Mouse (Mus musculus): ENCODE results near the gene Fcer1g. TPM values are rescaled to one million over a fixed set of nuclear protein-coding genes. Genes with fewer than 3 reads are reported as not detected.
A peak's percentile ranks its signal among the peaks of the same experiment; 100 is the strongest.

Fcer1g gene
- polyA plus RNA-seq, 1 experiment from 2014 or later = 12.7 TPM

- H3K4me1 ChIP-seq = peaks cover 9% of the 10 kb centered on the region; the same call in 1 of the 2 replicates
- no peak within 1 kb of the TSS for H3K4me3 ChIP-seq
- no peak for DNase-seq (ENCODE audit: low spot score)
- H3K9me3 ChIP-seq (replicated peaks) = no peaks in the 10 kb centered on the region
- peaks cover 12% of the 10 kb centered on the region for H3K36me3 ChIP-seq
- H3K27ac ChIP-seq (replicated peaks) = 0 out of 2 replicates have a peak within 1 kb of the TSS, but pooled peaks have one; percentile 17
- WGBS = 72% methylated on average over 10 of the region's 10 CpGs
- H3K27me3 ChIP-seq (ENCODE audit: low read depth, poor library complexity, severe bottlenecking) = no peaks in the 10 kb centered on the region
These were observed 20.2 kb downstream of the Fcer1g start, which contains the start of gene Nr1i3 for GRCm38 (mm10) chr1:171213801-171214496. Nr1i3 (plus strand) TSS chr1:171213970.

GRCm38 (mm10) chr1:171212854-171213253, 21.3 kb downstream of the Fcer1g start:
- H3K27me3 ChIP-seq (ENCODE audit: low read depth, poor library complexity, severe bottlenecking) = no peaks in the 10 kb centered on the region
- H3K36me3 ChIP-seq = 0 out of 2 replicates have a peak, but pooled peaks cover 2% of the 10 kb centered on the region
- DNase-seq (ENCODE audit: low spot score) = no peak
- no peaks in the 10 kb centered on the region for H3K9me3 ChIP-seq (replicated peaks)
- no peak overlapping the region for H3K27ac ChIP-seq (replicated peaks)
- H3K4me1 ChIP-seq = peaks cover 9% of the 10 kb centered on the region; the same call in 1 of the 2 replicates
- 48% methylated on average over 3 of the region's 3 CpGs for WGBS
- no peak overlapping the region for H3K4me3 ChIP-seq

- Histone ChIP-seq H3K4me3 (no peak overlapping the region), H3K9me3 (replicated peaks) (no peaks in the 10 kb centered on the region)
These were observed 24.8 kb downstream of the Fcer1g start for GRCm38 (mm10) chr1:171209409-171209808.

GRCm38 (mm10) chr1:171205704-171206493, 28.3 kb downstream of the Fcer1g start:
- no peak for DNase-seq (ENCODE audit: low spot score)
- H3K27ac ChIP-seq (replicated peaks) = no peak overlapping the region
- 0 out of 2 replicates have a peak, but pooled peaks cover 5% of the 10 kb centered on the region for H3K4me1 ChIP-seq
- WGBS = 82% methylated on average over 6 of the region's 6 CpGs
- H3K9me3 ChIP-seq (replicated peaks) = no peaks in the 10 kb centered on the region
- H3K27me3 ChIP-seq (ENCODE audit: low read depth, poor library complexity, severe bottlenecking) = no peaks in the 10 kb centered on the region
- no peak overlapping the region for H3K4me3 ChIP-seq
- H3K36me3 ChIP-seq = no peaks in the 10 kb centered on the region

More at GRCm38 (mm10) chr1:171209409-171209808, 24.8 kb downstream of the Fcer1g start:
- DNase-seq (ENCODE audit: low spot score) = no peak
- Histone ChIP-seq H3K27ac (replicated peaks) (no peak overlapping the region), H3K27me3 (ENCODE audit: low read depth, poor library complexity, severe bottlenecking) (no peaks in the 10 kb centered on the region), H3K36me3 (no peaks in the 10 kb centered on the region), H3K4me1 (peaks cover 9% of the 10 kb centered on the region; the same call in 1 of the 2 replicates)
- 28% methylated on average over 4 of the region's 4 CpGs for WGBS

- no peak overlapping the region for H3K4me3 ChIP-seq
- no peak overlapping the region for H3K27ac ChIP-seq (replicated peaks)
- 0 out of 2 replicates have a peak, but pooled peaks cover 5% of the 10 kb centered on the region for H3K4me1 ChIP-seq
- no peak for DNase-seq (ENCODE audit: low spot score)
- WGBS = 82% methylated on average over 7 of the region's 7 CpGs
- H3K27me3 ChIP-seq (ENCODE audit: low read depth, poor library complexity, severe bottlenecking) = no peaks in the 10 kb centered on the region
- H3K9me3 ChIP-seq (replicated peaks) = no peaks in the 10 kb centered on the region
- no peaks in the 10 kb centered on the region for H3K36me3 ChIP-seq
These were observed 29.9 kb downstream of the Fcer1g start for GRCm38 (mm10) chr1:171204249-171204644.

GRCm38 (mm10) chr1:171203471-171204248, 30.5 kb downstream of the Fcer1g start:
- Histone ChIP-seq H3K27ac (replicated peaks) (no peak overlapping the region), H3K4me1 (0 out of 2 replicates have a peak, but pooled peaks cover 5% of the 10 kb centered on the region), H3K27me3 (ENCODE audit: low read depth, poor library complexity, severe bottlenecking) (peaks cover 4% of the 10 kb centered on the region), H3K9me3 (replicated peaks) (no peaks in the 10 kb centered on the region), H3K4me3 (no peak overlapping the region), H3K36me3 (no peaks in the 10 kb centered on the region)
- no peak for DNase-seq (ENCODE audit: low spot score)
- 59% methylated on average over 11 of the region's 11 CpGs for WGBS

- no peak overlapping the region for H3K4me3 ChIP-seq
- no peaks in the 10 kb centered on the region for H3K9me3 ChIP-seq (replicated peaks)
- no peaks in the 10 kb centered on the region for H3K36me3 ChIP-seq
- H3K4me1 ChIP-seq = peaks cover 12% of the 10 kb centered on the region
- WGBS = 90% methylated on average over 1 of the region's 1 CpGs
- peaks cover 31% of the 10 kb centered on the region for H3K27me3 ChIP-seq (ENCODE audit: low read depth, poor library complexity, severe bottlenecking)
- DNase-seq (ENCODE audit: low spot score) = no peak
- H3K27ac ChIP-seq (replicated peaks) = no peak overlapping the region
These were observed 33.4 kb downstream of the Fcer1g start for GRCm38 (mm10) chr1:171200769-171201168.

GRCm38 (mm10) chr1:171199532-171199931, 34.6 kb downstream of the Fcer1g start:
- DNase-seq (ENCODE audit: low spot score) = no peak
- WGBS = 74% methylated on average over 1 of the region's 1 CpGs
- H3K27me3 ChIP-seq (ENCODE audit: low read depth, poor library complexity, severe bottlenecking) = peaks cover 43% of the 10 kb centered on the region

GRCm38 (mm10) chr1:171195887-171196397, 38.2 kb downstream of the Fcer1g start, which contains the start of gene Pcp4l1:
Pcp4l1 (minus strand) TSS chr1:171196268.
- DNase-seq (ENCODE audit: low spot score) = peak; percentile 83
- Histone ChIP-seq H3K27ac (replicated peaks) (peak within 1 kb of the TSS; percentile 73), H3K36me3 (no peaks in the 10 kb centered on the region), H3K4me3 (peak within 1 kb of the TSS; percentile 81), H3K27me3 (ENCODE audit: low read depth, poor library complexity, severe bottlenecking) (peaks cover 79% of the 10 kb centered on the region), H3K9me3 (replicated peaks) (no peaks in the 10 kb centered on the region), H3K4me1 (peaks cover 44% of the 10 kb centered on the region)
- under 1% methylated on average over 33 of the region's 33 CpGs for WGBS

More at GRCm38 (mm10) chr1:171199532-171199931, 34.6 kb downstream of the Fcer1g start:
- Histone ChIP-seq H3K36me3 (no peaks in the 10 kb centered on the region), H3K27ac (replicated peaks) (no peak overlapping the region), H3K9me3 (replicated peaks) (no peaks in the 10 kb centered on the region), H3K4me3 (no peak overlapping the region), H3K4me1 (peaks cover 24% of the 10 kb centered on the region)

- Histone ChIP-seq H3K36me3 (no peaks in the 10 kb centered on the region), H3K27ac (replicated peaks) (peak overlapping the region; percentile 73), H3K4me1 (peaks cover 44% of the 10 kb centered on the region), H3K4me3 (peak overlapping the region; percentile 81), H3K27me3 (ENCODE audit: low read depth, poor library complexity, severe bottlenecking) (peaks cover 86% of the 10 kb centered on the region), H3K9me3 (replicated peaks) (no peaks in the 10 kb centered on the region)
- DNase-seq (ENCODE audit: low spot score) = peak; percentile 22
- 5% methylated on average over 20 of the region's 20 CpGs for WGBS
These were observed 38.9 kb downstream of the Fcer1g start for GRCm38 (mm10) chr1:171195046-171195822.

- Histone ChIP-seq H3K4me3 (peak overlapping the region; percentile 81), H3K27ac (replicated peaks) (peak overlapping the region; percentile 78)
- 29% methylated on average over 11 of the region's 11 CpGs for WGBS
These were observed 40.0 kb downstream of the Fcer1g start for GRCm38 (mm10) chr1:171193911-171194830.

More at GRCm38 (mm10) chr1:171193911-171194830, 40.0 kb downstream of the Fcer1g start:
- H3K4me1 ChIP-seq = peaks cover 53% of the 10 kb centered on the region
- H3K9me3 ChIP-seq (replicated peaks) = no peaks in the 10 kb centered on the region
- peak; percentile 35 for DNase-seq (ENCODE audit: low spot score)
- H3K36me3 ChIP-seq = no peaks in the 10 kb centered on the region
- peaks cover 93% of the 10 kb centered on the region for H3K27me3 ChIP-seq (ENCODE audit: low read depth, poor library complexity, severe bottlenecking)
